Comparison of ENCODE assay signal across 8 mouse cellular contexts in genomic region chr2:152723651-152724331, GRCm38 (mm10). TPM values are rescaled to one million over a fixed set of nuclear protein-coding genes. Genes with fewer than 3 reads are reported as not detected.
DNase-seq lines count a peak whose midpoint lies in the region; ATAC-seq and TF ChIP-seq lines count a peak whose summit lies in the region.

No protein-coding gene starts in this region.

- TF ChIP-seq CTCF in midbrain, postnatal 0 days (IDR thresholded peaks at IDR 0.05), result no peak

- no peaks in the 10 kb centered on the region for H3K36me3 ChIP-seq in embryonic facial prominence, embryonic 15.5 days
- no peaks in the 10 kb centered on the region for H3K36me3 ChIP-seq in liver, embryonic 12.5 days
- no peaks in the 10 kb centered on the region for H3K36me3 ChIP-seq in midbrain, postnatal 0 days (ENCODE audit: insufficient read depth, low read length)

- H3K4me2 ChIP-seq in embryonic facial prominence, embryonic 15.5 days (replicated peaks), result peak overlapping the region; percentile 56
- peak overlapping the region; percentile 61 for H3K4me2 ChIP-seq in liver, embryonic 12.5 days
- H3K4me2 ChIP-seq in midbrain, postnatal 0 days (ENCODE audit: low read depth, low read length, poor library complexity, severe bottlenecking), result peak overlapping the region; percentile 51

- H3K4me3 ChIP-seq in embryonic facial prominence, embryonic 15.5 days (replicated peaks), result peak overlapping the region; percentile 35
- peak overlapping the region; percentile 37 for H3K4me3 ChIP-seq in liver, embryonic 12.5 days
- peak overlapping the region; percentile 31 for H3K4me3 ChIP-seq in midbrain, postnatal 0 days (ENCODE audit: low read depth, low read length)

- peak; percentile 30 to 53 for DNase-seq in cerebellum, postnatal 25 days
- DNase-seq in cerebellum, adult 8-10 months, result no peak
- DNase-seq in heart, postnatal 4 days, result peak; percentile 75
- no peak for DNase-seq in midbrain, postnatal 0 days (ENCODE audit: low spot score)
- DNase-seq in layer of hippocampus, adult 9-10 months (ENCODE audit: low spot score), result no peak
- no peak for DNase-seq in MN1 (ENCODE audit: low spot score)

- H3K4me1 ChIP-seq in embryonic facial prominence, embryonic 15.5 days, result peaks cover 40% of the 10 kb centered on the region
- H3K4me1 ChIP-seq in liver, embryonic 12.5 days, result peaks cover 29% of the 10 kb centered on the region
- peaks cover 5% of the 10 kb centered on the region; the same call in 1 of the 2 replicates for H3K4me1 ChIP-seq in midbrain, postnatal 0 days (ENCODE audit: insufficient read depth, low read length)

- 5% methylated on average over 37 of the region's 37 CpGs for WGBS in embryonic facial prominence, embryonic 15.5 days
- WGBS in liver, embryonic 12.5 days (ENCODE audit: insufficient replicate concordance), result 8% methylated on average over 37 of the region's 37 CpGs
- WGBS in midbrain, postnatal 0 days, result 4% methylated on average over 36 of the region's 37 CpGs

- H3K9ac ChIP-seq in embryonic facial prominence, embryonic 15.5 days, result peak overlapping the region; percentile 0; the same call in 1 of the 2 replicates
- H3K9ac ChIP-seq in liver, embryonic 12.5 days, result peak overlapping the region; percentile 54
- H3K9ac ChIP-seq in midbrain, postnatal 0 days (replicated peaks; ENCODE audit: low read length, poor library complexity, severe bottlenecking), result peak overlapping the region; percentile 63

- H3K27me3 ChIP-seq in embryonic facial prominence, embryonic 15.5 days, result no peaks in the 10 kb centered on the region
- peaks cover 47% of the 10 kb centered on the region for H3K27me3 ChIP-seq in liver, embryonic 12.5 days (replicated peaks)
- no peaks in the 10 kb centered on the region for H3K27me3 ChIP-seq in midbrain, postnatal 0 days (ENCODE audit: insufficient read depth, low read length)

- peak overlapping the region; percentile 39; the same call in 1 of the 2 replicates for H3K27ac ChIP-seq in embryonic facial prominence, embryonic 15.5 days (replicated peaks)
- no peak overlapping the region for H3K27ac ChIP-seq in liver, embryonic 12.5 days
- peak overlapping the region; percentile 38; the same call in 1 of the 2 replicates for H3K27ac ChIP-seq in midbrain, postnatal 0 days (ENCODE audit: low read depth, low read length)

- ATAC-seq in embryonic facial prominence, embryonic 15.5 days (ENCODE audit: insufficient number of reproducible peaks, low FRiP score, low TSS enrichment, low read depth), result peak; percentile 78
- no peak for ATAC-seq in liver, embryonic 12.5 days
- ATAC-seq in midbrain, postnatal 0 days (ENCODE audit: low FRiP score), result no peak

- H3K9me3 ChIP-seq in embryonic facial prominence, embryonic 15.5 days (replicated peaks), result no peaks in the 10 kb centered on the region
- H3K9me3 ChIP-seq in liver, embryonic 12.5 days (replicated peaks), result no peaks in the 10 kb centered on the region
- H3K9me3 ChIP-seq in midbrain, postnatal 0 days (ENCODE audit: low read length), result no peaks in the 10 kb centered on the region

RNA-seq across cellular contexts. Expression of gene Id1, which starts 12.3 kb away (rescaled TPM):
- polyA plus RNA-seq in embryonic facial prominence, embryonic 15.5 days (2015; fragmentation: Nextera tagmentation; extraction: Ambion mirVana), result 142 and 160 TPM in 2 replicates
- 10 to 100 TPM; 71.8 to 76.6 TPM for total RNA-seq in heart, postnatal 4 days (2021)
- 28.1 and 30.6 TPM in 2 replicates for polyA plus RNA-seq in liver, embryonic 12.5 days (2016; fragmentation: Nextera tagmentation; extraction: Ambion mirVana)
- total RNA-seq in midbrain, postnatal 0 days (2014; rRNA removed), result 69.6 and 71.7 TPM in 2 replicates
- polyA plus RNA-seq in midbrain, postnatal 0 days (2015; fragmentation: Nextera tagmentation; extraction: Ambion mirVana), result 52.6 and 58.3 TPM in 2 replicates

RNA-seq across cellular contexts. Expression of gene Cox4i2, which starts 30.2 kb away (rescaled TPM):
- 37.7 and 37.9 TPM in 2 replicates for polyA plus RNA-seq in embryonic facial prominence, embryonic 15.5 days (2015; fragmentation: Nextera tagmentation; extraction: Ambion mirVana)
- total RNA-seq in heart, postnatal 4 days (2021), result 10 to 100 TPM; 13.7 to 15.1 TPM
- 2.5 and 3.4 TPM in 2 replicates for polyA plus RNA-seq in liver, embryonic 12.5 days (2016; fragmentation: Nextera tagmentation; extraction: Ambion mirVana)
- total RNA-seq in midbrain, postnatal 0 days (2014; rRNA removed), result 2.0 and 6.8 TPM in 2 replicates
- 3.3 and 4.5 TPM in 2 replicates for polyA plus RNA-seq in midbrain, postnatal 0 days (2015; fragmentation: Nextera tagmentation; extraction: Ambion mirVana)

RNA-seq across cellular contexts. Expression of gene Mcts2, which starts 37.0 kb away (rescaled TPM):
- 24.7 and 27.3 TPM in 2 replicates for polyA plus RNA-seq in embryonic facial prominence, embryonic 15.5 days (2015; fragmentation: Nextera tagmentation; extraction: Ambion mirVana)
- total RNA-seq in heart, postnatal 4 days (2021), result 10 to 100 TPM; 19.9 to 20.2 TPM
- polyA plus RNA-seq in liver, embryonic 12.5 days (2016; fragmentation: Nextera tagmentation; extraction: Ambion mirVana), result 26.4 and 27.2 TPM in 2 replicates
- 14.5 and 21.8 TPM in 2 replicates for total RNA-seq in midbrain, postnatal 0 days (2014; rRNA removed)
- 28.0 and 28.1 TPM in 2 replicates for polyA plus RNA-seq in midbrain, postnatal 0 days (2015; fragmentation: Nextera tagmentation; extraction: Ambion mirVana)

RNA-seq across cellular contexts. Expression of gene H13, which starts 54.5 kb away (rescaled TPM):
- 130 and 137 TPM in 2 replicates for polyA plus RNA-seq in embryonic facial prominence, embryonic 15.5 days (2015; fragmentation: Nextera tagmentation; extraction: Ambion mirVana)
- 10 to 100 TPM; 54.1 to 54.2 TPM for total RNA-seq in heart, postnatal 4 days (2021)
- polyA plus RNA-seq in liver, embryonic 12.5 days (2016; fragmentation: Nextera tagmentation; extraction: Ambion mirVana), result 57.5 and 59.1 TPM in 2 replicates
- total RNA-seq in midbrain, postnatal 0 days (2014; rRNA removed), result 166 and 173 TPM in 2 replicates
- 175 and 182 TPM in 2 replicates for polyA plus RNA-seq in midbrain, postnatal 0 days (2015; fragmentation: Nextera tagmentation; extraction: Ambion mirVana)

Comparison
In these comparisons a context has a peak if more than half of its experiments do, and no peak if none do; other contexts are left out.
1. DNase-seq: peak in cerebellum, postnatal 25 days (2 of 2) and heart, postnatal 4 days (single experiment); none in cerebellum, adult 8-10 months (single experiment), midbrain, postnatal 0 days (single experiment), layer of hippocampus, adult 9-10 months (single experiment) and MN1 (single experiment).
2. H3K9ac ChIP-seq: peak in every context shown above with its lines; median percentile 63 in midbrain, postnatal 0 days; 54 in liver, embryonic 12.5 days; 0 in embryonic facial prominence, embryonic 15.5 days.
3. Peak in every context shown above with its lines, with median percentiles within 50 percentile points of each other: H3K4me2 ChIP-seq and H3K4me3 ChIP-seq.